Mouse (Mus musculus): ENCODE results near the gene Yaf2.

DNA sequence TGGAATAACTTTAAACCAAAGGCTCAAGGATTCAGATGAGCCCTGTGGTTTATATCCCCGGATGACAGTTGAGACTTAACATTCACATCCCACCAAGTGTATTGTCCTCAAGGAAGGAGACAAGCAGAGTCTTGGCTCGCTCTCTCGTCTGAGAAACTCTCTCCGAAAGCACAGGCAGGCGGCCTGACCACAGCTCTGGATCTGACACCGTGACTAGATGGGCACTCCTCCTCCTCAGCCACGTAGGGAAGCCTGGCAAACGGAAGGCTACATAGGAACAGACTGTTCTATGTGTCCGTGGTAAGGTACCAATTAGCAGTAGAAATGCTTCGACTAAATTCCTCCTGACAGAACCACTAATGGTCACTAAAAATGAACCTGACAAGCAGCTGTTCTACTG, 10.1 kb downstream of the Yaf2 start:
- TF ChIP-seq CTCF (IDR thresholded peaks at IDR 0.05; ENCODE audit: extremely low read depth, insufficient read length, insufficient replicate concordance, low read depth, low read length) = no peak
- no peak for TF ChIP-seq POLR2A (IDR thresholded peaks at IDR 0.05; ENCODE audit: low read depth, low read length)

Measured in small intestine, adult 2 months (tissue).